Mouse (Mus musculus) myocyte (in vitro differentiated cells): Measurements from ENCODE around the gene Metrnl. TPM values are rescaled to one million over a fixed set of nuclear protein-coding genes. Genes with fewer than 3 reads are reported as not detected.

ENCODE experiments used
- H3K27me3 ChIP-seq: one replicate; pipeline ENCODE4 v1.6.1; 2011; ENCODE audit not compliant: control insufficient read depth, insufficient read depth, insufficient read length
- H3K36me3 ChIP-seq: one replicate; pipeline ENCODE4 v1.6.1; 2011; ENCODE audit not compliant: control insufficient read depth, insufficient read depth
- H3K4me2 ChIP-seq: one replicate; pipeline ENCODE4 v1.6.1; 2011; ENCODE audit warnings: low read depth, control low read depth
- H3K4me3 ChIP-seq: one replicate; pipeline ENCODE4 v1.5.1; 2011; ENCODE audit warnings: mild to moderate bottlenecking, control low read depth, moderate library complexity
- H3K79me2 ChIP-seq: one replicate; pipeline ENCODE4 v1.6.1; 2011; ENCODE audit not compliant: control insufficient read depth, insufficient read depth
- H3ac ChIP-seq: one replicate; pipeline ENCODE4 v1.6.1; 2011; ENCODE audit not compliant: control insufficient read depth, insufficient read length
- CEBPB ChIP-seq: IDR thresholded peaks from 2 replicates; pipeline ENCODE4 v1.6.1; 2011; ENCODE audit warnings: mild to moderate bottlenecking, moderate library complexity; ENCODE audit not compliant: poor library complexity, insufficient read depth, severe bottlenecking
- E2F4 ChIP-seq: IDR thresholded peaks from one replicate; pipeline ENCODE4 v1.6.1; 2011; ENCODE audit warnings: mild to moderate bottlenecking, control low read depth, moderate library complexity; ENCODE audit not compliant: insufficient read depth
- MAX ChIP-seq: IDR thresholded peaks from one replicate; pipeline ENCODE4 v1.6.1; 2011; ENCODE audit warnings: low read depth, mild to moderate bottlenecking, control low read depth
- MYOD1 ChIP-seq, 3 experiments: IDR thresholded peaks; one replicate each; pipeline ENCODE4 v1.6.1; 2011; ENCODE audit warnings: control low read depth in 2 of 3, low read depth in 2 of 3, mild to moderate bottlenecking in 2 of 3, moderate library complexity in 1 of 3; ENCODE audit not compliant: insufficient read length in 2 of 3, control insufficient read depth in 1 of 3
- MYOG ChIP-seq, 3 experiments: IDR thresholded peaks; one replicate each; pipeline ENCODE4 v1.6.1; 2011; ENCODE audit warnings: control low read depth in 2 of 3, low read depth in 2 of 3, mild to moderate bottlenecking in 2 of 3; ENCODE audit not compliant: insufficient read length in 2 of 3, control insufficient read depth in 1 of 3, insufficient read depth in 1 of 3
- POLR2A ChIP-seq: IDR thresholded peaks from one replicate; pipeline ENCODE4 v1.6.1; 2011; ENCODE audit warnings: low read depth, mild to moderate bottlenecking, control low read depth, moderate library complexity; ENCODE audit not compliant: insufficient read length
- POLR2AphosphoS2 ChIP-seq: IDR thresholded peaks from one replicate; pipeline ENCODE4 v1.6.1; 2011; ENCODE audit warnings: low read depth, control low read depth; ENCODE audit not compliant: insufficient read length
- REST ChIP-seq: IDR thresholded peaks from one replicate; pipeline ENCODE4 v1.6.1; 2011; ENCODE audit warnings: mild to moderate bottlenecking, control low read depth, moderate library complexity; ENCODE audit not compliant: insufficient read depth, insufficient read length
- SRF ChIP-seq: IDR thresholded peaks from one replicate; pipeline ENCODE4 v1.6.1; 2011; ENCODE audit warnings: low read depth; ENCODE audit not compliant: control insufficient read depth, insufficient read length
- TCF12 ChIP-seq: IDR thresholded peaks from one replicate; pipeline ENCODE4 v1.6.1; 2011; ENCODE audit warnings: mild to moderate bottlenecking, control low read depth; ENCODE audit not compliant: poor library complexity, insufficient read depth, severe bottlenecking
- TCF3 ChIP-seq: IDR thresholded peaks from one replicate; pipeline ENCODE4 v1.6.1; 2011; ENCODE audit warnings: low read depth, control low read depth; ENCODE audit not compliant: insufficient read length
- USF1 ChIP-seq: IDR thresholded peaks from one replicate; pipeline ENCODE4 v1.6.1; 2011; ENCODE audit warnings: low read depth, mild to moderate bottlenecking, control low read depth, moderate library complexity
- polyA plus RNA-seq: library from polyadenylated mRNA; unstranded; fragments of >200 nt; fragmentation: generic; extraction: Trizol; gene quantifications from one replicate; pipeline ENCODE4 v1.2.1, GENCODE M21; 2012; ENCODE audit warnings: missing spikeins

The Metrnl gene
- polyA plus RNA-seq, 1 experiment = 44.0 TPM

GRCm38 (mm10) chr11:121710245-121710644, 8.9 kb downstream of the Metrnl start:
- TF ChIP-seq E2F4 = no peak
- H3ac ChIP-seq = no peak overlapping the region
- no peak overlapping the region for H3K4me3 ChIP-seq
- H3K27me3 ChIP-seq = no peaks in the 10 kb centered on the region
- peaks cover 7% of the 10 kb centered on the region for H3K79me2 ChIP-seq
- H3K4me2 ChIP-seq = no peak overlapping the region
- peaks cover 8% of the 10 kb centered on the region for H3K36me3 ChIP-seq

- no peak overlapping the region for H3K4me3 ChIP-seq
- H3K79me2 ChIP-seq = no peaks in the 10 kb centered on the region
- no peak overlapping the region for H3ac ChIP-seq
- no peaks in the 10 kb centered on the region for H3K27me3 ChIP-seq
- TF ChIP-seq CEBPB = no peak
- no peak for TF ChIP-seq E2F4
- no peak for TF ChIP-seq MYOG (IDR thresholded peaks at IDR 0.05; ENCODE audit: control insufficient read depth in 1 of 3, insufficient read depth in 1 of 3, insufficient read length in 2 of 3, low read depth in 2 of 3)
- no peak for TF ChIP-seq USF1
- peaks cover 29% of the 10 kb centered on the region for H3K36me3 ChIP-seq
- H3K4me2 ChIP-seq = no peak overlapping the region
These were observed 11.6 kb downstream of the Metrnl start for GRCm38 (mm10) chr11:121712987-121713386.

GRCm38 (mm10) chr11:121713569-121713968, 12.2 kb downstream of the Metrnl start:
- Histone ChIP-seq H3K27me3 (no peaks in the 10 kb centered on the region), H3K4me3 (no peak overlapping the region), H3K79me2 (no peaks in the 10 kb centered on the region), H3ac (no peak overlapping the region), H3K36me3 (peaks cover 29% of the 10 kb centered on the region), H3K4me2 (no peak overlapping the region)
- TF ChIP-seq SRF = no peak

- TF ChIP-seq MAX (no peak), POLR2A (no peak), CEBPB (no peak), USF1 (no peak), TCF3 (no peak), MYOD1 (IDR thresholded peaks at IDR 0.05; ENCODE audit: control insufficient read depth in 1 of 3, insufficient read length in 2 of 3, low read depth in 2 of 3) (no peak), POLR2AphosphoS2 (no peak), E2F4 (no peak), SRF (no peak), TCF12 (no peak), MYOG (IDR thresholded peaks at IDR 0.05; ENCODE audit: control insufficient read depth in 1 of 3, insufficient read depth in 1 of 3, insufficient read length in 2 of 3, low read depth in 2 of 3) (no peak), REST (no peak)
- Histone ChIP-seq H3K27me3 (no peaks in the 10 kb centered on the region), H3ac (no peak overlapping the region), H3K4me2 (no peak overlapping the region), H3K79me2 (no peaks in the 10 kb centered on the region), H3K36me3 (peaks cover 29% of the 10 kb centered on the region), H3K4me3 (no peak overlapping the region)
These were observed 13.6 kb downstream of the Metrnl start for GRCm38 (mm10) chr11:121714745-121715485.

GRCm38 (mm10) chr11:121717724-121718123, 16.4 kb downstream of the Metrnl start:
- Histone ChIP-seq H3K79me2 (no peaks in the 10 kb centered on the region), H3K27me3 (no peaks in the 10 kb centered on the region), H3K4me3 (no peak overlapping the region), H3ac (no peak overlapping the region), H3K4me2 (no peak overlapping the region), H3K36me3 (peaks cover 29% of the 10 kb centered on the region)
- TF ChIP-seq SRF = no peak
- no peak for TF ChIP-seq MAX
- TF ChIP-seq MYOG (IDR thresholded peaks at IDR 0.05; ENCODE audit: control insufficient read depth in 1 of 3, insufficient read depth in 1 of 3, insufficient read length in 2 of 3, low read depth in 2 of 3) = no peak
- TF ChIP-seq POLR2AphosphoS2 = no peak
- TF ChIP-seq USF1 = no peak

GRCm38 (mm10) chr11:121720752-121721151, 19.4 kb downstream of the Metrnl start:
- H3K27me3 ChIP-seq = no peaks in the 10 kb centered on the region
- TF ChIP-seq POLR2A (no peak), MYOG (IDR thresholded peaks at IDR 0.05; ENCODE audit: control insufficient read depth in 1 of 3, insufficient read depth in 1 of 3, insufficient read length in 2 of 3, low read depth in 2 of 3) (no peak), MAX (no peak), TCF12 (no peak), TCF3 (no peak), CEBPB (no peak), SRF (no peak), E2F4 (no peak), POLR2AphosphoS2 (no peak), REST (no peak)

More at GRCm38 (mm10) chr11:121720752-121721151, 19.4 kb downstream of the Metrnl start:
- Histone ChIP-seq H3K79me2 (no peaks in the 10 kb centered on the region), H3K4me3 (no peak overlapping the region), H3K4me2 (no peak overlapping the region), H3ac (no peak overlapping the region), H3K36me3 (peaks cover 17% of the 10 kb centered on the region)
